Comparison of ENCODE assay signal across 8 mouse cellular contexts in genomic region chr2:27507562-27507961, GRCm38 (mm10). TPM values are rescaled to one million over a fixed set of nuclear protein-coding genes. Genes with fewer than 3 reads are reported as not detected.
A peak's percentile ranks its signal among the peaks of the same experiment; 100 is the strongest.
DNase-seq lines count a peak whose midpoint lies in the region; ATAC-seq and TF ChIP-seq lines count a peak whose summit lies in the region.

TSS of gene Brd3 (minus strand) at chr2:27507662.

- H3K27me3 ChIP-seq in lung, embryonic 14.5 days (ENCODE audit: insufficient read depth, low read length): no peaks in the 10 kb centered on the region
- no peaks in the 10 kb centered on the region for H3K27me3 ChIP-seq in embryonic facial prominence, embryonic 11.5 days (ENCODE audit: control insufficient read depth, insufficient read depth, low read length)
- no peaks in the 10 kb centered on the region for H3K27me3 ChIP-seq in heart, embryonic 13.5 days (replicated peaks)

- H3K4me3 ChIP-seq in lung, embryonic 14.5 days (ENCODE audit: low read depth, low read length): no peak within 1 kb of the TSS
- no peak within 1 kb of the TSS for H3K4me3 ChIP-seq in embryonic facial prominence, embryonic 11.5 days (ENCODE audit: low read depth, low read length)
- H3K4me3 ChIP-seq in heart, embryonic 13.5 days: no peak within 1 kb of the TSS

- no peak for DNase-seq in lung, embryonic 14.5 days
- no peak for DNase-seq in lung, postnatal 10 days
- DNase-seq in embryonic facial prominence, embryonic 11.5 days (ENCODE audit: low spot score): no peak
- no peak for DNase-seq in left cerebral cortex, postnatal 10 days (ENCODE audit: extremely low spot score in 1 of 2, low spot score in 2 of 2)
- DNase-seq in cerebellum, adult 8-10 months: no peak
- no peak for DNase-seq in urinary bladder, postnatal 4 days (ENCODE audit: low spot score in 2 of 2)

- H3K36me3 ChIP-seq in lung, embryonic 14.5 days (ENCODE audit: insufficient read depth): no peaks in the 10 kb centered on the region
- H3K36me3 ChIP-seq in embryonic facial prominence, embryonic 11.5 days (replicated peaks; ENCODE audit: control insufficient read depth, insufficient read depth, low read depth, low read length): no peaks in the 10 kb centered on the region
- H3K36me3 ChIP-seq in heart, embryonic 13.5 days: no peaks in the 10 kb centered on the region

- TF ChIP-seq CTCF in lung, embryonic 14.5 days (IDR thresholded peaks at IDR 0.05; ENCODE audit: low read depth): no peak

- H3K27ac ChIP-seq in lung, embryonic 14.5 days (ENCODE audit: low read depth): no peak within 1 kb of the TSS
- H3K27ac ChIP-seq in embryonic facial prominence, embryonic 11.5 days (replicated peaks; ENCODE audit: low read depth, low read length): no peak within 1 kb of the TSS
- no peak within 1 kb of the TSS for H3K27ac ChIP-seq in heart, embryonic 13.5 days (replicated peaks)

- H3K4me1 ChIP-seq in lung, embryonic 14.5 days (ENCODE audit: insufficient read depth): peaks cover 9% of the 10 kb centered on the region
- 0 out of 2 replicates have a peak, but pooled peaks cover 3% of the 10 kb centered on the region for H3K4me1 ChIP-seq in embryonic facial prominence, embryonic 11.5 days (ENCODE audit: control insufficient read depth, insufficient read depth, low read length)
- H3K4me1 ChIP-seq in heart, embryonic 13.5 days: peaks cover 37% of the 10 kb centered on the region

- H3K9me3 ChIP-seq in lung, embryonic 14.5 days (ENCODE audit: low read depth, low read length): no peaks in the 10 kb centered on the region
- no peaks in the 10 kb centered on the region for H3K9me3 ChIP-seq in embryonic facial prominence, embryonic 11.5 days (replicated peaks; ENCODE audit: control insufficient read depth, low read length)
- H3K9me3 ChIP-seq in heart, embryonic 13.5 days: no peaks in the 10 kb centered on the region

- H3K9ac ChIP-seq in lung, embryonic 14.5 days: no peak within 1 kb of the TSS
- no peak within 1 kb of the TSS for H3K9ac ChIP-seq in embryonic facial prominence, embryonic 11.5 days (replicated peaks; ENCODE audit: low read length)
- peak within 1 kb of the TSS; percentile 33; the same call in 1 of the 2 replicates for H3K9ac ChIP-seq in heart, embryonic 13.5 days

- 68% methylated on average over 4 of the region's 4 CpGs for WGBS in lung, embryonic 14.5 days
- 69% methylated on average over 4 of the region's 4 CpGs for WGBS in embryonic facial prominence, embryonic 11.5 days
- WGBS in heart, embryonic 13.5 days: 72% methylated on average over 4 of the region's 4 CpGs

- no peak within 1 kb of the TSS for H3K4me2 ChIP-seq in lung, embryonic 14.5 days
- no peak within 1 kb of the TSS for H3K4me2 ChIP-seq in embryonic facial prominence, embryonic 11.5 days (ENCODE audit: low read depth, low read length)
- H3K4me2 ChIP-seq in heart, embryonic 13.5 days: no peak within 1 kb of the TSS

- ATAC-seq in lung, embryonic 14.5 days (ENCODE audit: insufficient read depth): no peak
- ATAC-seq in embryonic facial prominence, embryonic 11.5 days (replicated peaks; ENCODE audit: insufficient number of reproducible peaks, low FRiP score, low TSS enrichment, low read depth): no peak
- ATAC-seq in heart, embryonic 13.5 days (ENCODE audit: extremely low read depth, insufficient number of reproducible peaks, low FRiP score, low TSS enrichment): no peak
- no peak for ATAC-seq in monocyte, adult 5-6 weeks (replicated peaks; ENCODE audit: insufficient number of reproducible peaks, low FRiP score, low TSS enrichment, poor library complexity, severe bottlenecking)

- intact Hi-C loops in left cerebral cortex, postnatal 10 days (cut with DNase I): no loop called here

RNA-seq across cellular contexts. Expression of gene Brd3, which starts in this region (rescaled TPM):
- polyA plus RNA-seq in lung, embryonic 14.5 days (2014; fragmentation: Nextera tagmentation; extraction: Ambion mirVana): 126 and 141 TPM in 2 replicates
- polyA plus RNA-seq in embryonic facial prominence, embryonic 11.5 days (2014; fragmentation: Nextera tagmentation; extraction: Ambion mirVana): 192 and 207 TPM in 2 replicates
- 68.7 and 72.2 TPM in 2 replicates for polyA plus RNA-seq in heart, embryonic 13.5 days (2015; fragmentation: Nextera tagmentation; extraction: Ambion mirVana)
- total RNA-seq in left cerebral cortex, postnatal 10 days (2021): 10 to 100 TPM; 67.1 to 77.0 TPM
- 11.9 to 23.9 TPM (median 15.9 TPM) in 3 replicates for total RNA-seq in monocyte, adult 5-6 weeks (2017)
